Mouse (Mus musculus) liver, postnatal 0 days (tissue): Measurements from ENCODE around the gene Etv3.

Experiments used
- CTCF ChIP-seq: sonication (generic); IDR thresholded peaks from 2 replicates; pipeline ENCODE4 v1.5.1; 2016; ENCODE audit warnings: antibody characterized with exemption, low read depth
- EP300 ChIP-seq: IDR thresholded peaks from 2 replicates; pipeline ENCODE4 v1.6.1; 2016; ENCODE audit warnings: antibody characterized with exemption, low read depth, mild to moderate bottlenecking

DNA sequence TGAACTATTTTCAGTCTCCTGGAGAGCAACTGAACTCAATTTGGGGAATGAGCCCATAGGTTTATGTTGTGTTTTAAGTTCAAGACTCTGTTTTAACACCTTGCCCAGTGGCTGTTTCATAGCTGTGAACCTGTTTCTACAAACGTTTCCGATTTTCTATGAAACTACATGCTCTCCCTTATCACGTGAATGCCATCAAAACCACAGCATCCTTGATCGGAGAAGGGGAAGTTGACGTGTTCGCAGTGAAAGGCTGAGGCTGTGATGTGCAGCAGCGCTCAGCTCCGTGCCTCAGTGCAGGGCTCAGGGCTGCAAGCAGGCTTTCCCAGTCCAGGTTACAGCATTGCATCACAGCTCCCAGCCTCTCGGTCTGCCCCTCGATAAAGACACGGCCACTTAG, 4.4 kb downstream of the Etv3 start:
- no peak for TF ChIP-seq CTCF
- no peak for TF ChIP-seq EP300
